Mouse (Mus musculus): ENCODE data around the gene Ralgps2. TPM values are rescaled to one million over a fixed set of nuclear protein-coding genes. Genes with fewer than 3 reads are reported as not detected.
A peak's percentile ranks its signal among the peaks of the same experiment; 100 is the strongest.

The Ralgps2 gene
- polyA plus RNA-seq, 1 experiment = 7.8 TPM

- Histone ChIP-seq H3K36me3 (ENCODE audit: control insufficient read depth, insufficient read depth) (peaks cover 11% of the 10 kb centered on the region), H3ac (ENCODE audit: control insufficient read depth, insufficient read length) (no peak overlapping the region)
Observed at GRCm38 (mm10) chr1:156957360-156957759, 17.9 kb upstream of the Ralgps2 start.

GRCm38 (mm10) chr1:156955926-156956760 is 16.7 kb upstream of the Ralgps2 start:
- Histone ChIP-seq H3K4me2 (ENCODE audit: low read depth) (no peak overlapping the region), H3K27me3 (ENCODE audit: control insufficient read depth, insufficient read depth, insufficient read length) (no peaks in the 10 kb centered on the region), H3K36me3 (ENCODE audit: control insufficient read depth, insufficient read depth) (peaks cover 11% of the 10 kb centered on the region), H3ac (ENCODE audit: control insufficient read depth, insufficient read length) (no peak overlapping the region), H3K4me3 (no peak overlapping the region), H3K79me2 (ENCODE audit: control insufficient read depth, insufficient read depth) (no peaks in the 10 kb centered on the region)
- TF ChIP-seq POLR2AphosphoS2 (IDR thresholded peaks at IDR 0.05; ENCODE audit: insufficient read length, low read depth) = no peak

More at GRCm38 (mm10) chr1:156957360-156957759, 17.9 kb upstream of the Ralgps2 start:
- no peak for TF ChIP-seq USF1 (IDR thresholded peaks at IDR 0.05; ENCODE audit: low read depth)
- peak in 2 of 3 experiments; percentile 79 to 88 for TF ChIP-seq MYOD1 (IDR thresholded peaks at IDR 0.05; ENCODE audit: control insufficient read depth in 1 of 3, insufficient read length in 2 of 3, low read depth in 2 of 3)
- peak; percentile 25 to 90 (median 55) for TF ChIP-seq MYOG (IDR thresholded peaks at IDR 0.05; ENCODE audit: control insufficient read depth in 1 of 3, insufficient read depth in 1 of 3, insufficient read length in 2 of 3, low read depth in 2 of 3)
- peak; percentile 42 for TF ChIP-seq TCF3 (IDR thresholded peaks at IDR 0.05; ENCODE audit: insufficient read length, low read depth)
- peak; percentile 36 for TF ChIP-seq TCF12 (IDR thresholded peaks at IDR 0.05; ENCODE audit: insufficient read depth, poor library complexity, severe bottlenecking)
- Histone ChIP-seq H3K4me2 (ENCODE audit: low read depth) (no peak overlapping the region), H3K79me2 (ENCODE audit: control insufficient read depth, insufficient read depth) (no peaks in the 10 kb centered on the region), H3K27me3 (ENCODE audit: control insufficient read depth, insufficient read depth, insufficient read length) (no peaks in the 10 kb centered on the region), H3K4me3 (no peak overlapping the region)

- TF ChIP-seq SRF (IDR thresholded peaks at IDR 0.05; ENCODE audit: control insufficient read depth, insufficient read length, low read depth) = no peak
- TF ChIP-seq MYOG (IDR thresholded peaks at IDR 0.05; ENCODE audit: control insufficient read depth in 1 of 3, insufficient read depth in 1 of 3, insufficient read length in 2 of 3, low read depth in 2 of 3) = no peak
- no peak for TF ChIP-seq TCF3 (IDR thresholded peaks at IDR 0.05; ENCODE audit: insufficient read length, low read depth)
- TF ChIP-seq MAX (IDR thresholded peaks at IDR 0.05; ENCODE audit: low read depth) = no peak
- Histone ChIP-seq H3K79me2 (ENCODE audit: control insufficient read depth, insufficient read depth) (no peaks in the 10 kb centered on the region), H3K4me3 (no peak overlapping the region), H3K27me3 (ENCODE audit: control insufficient read depth, insufficient read depth, insufficient read length) (no peaks in the 10 kb centered on the region), H3K4me2 (ENCODE audit: low read depth) (no peak overlapping the region), H3ac (ENCODE audit: control insufficient read depth, insufficient read length) (no peak overlapping the region), H3K36me3 (ENCODE audit: control insufficient read depth, insufficient read depth) (peaks cover 11% of the 10 kb centered on the region)
Observed at GRCm38 (mm10) chr1:156954216-156954615, 14.8 kb upstream of the Ralgps2 start.

- no peaks in the 10 kb centered on the region for H3K79me2 ChIP-seq (ENCODE audit: control insufficient read depth, insufficient read depth)
- no peaks in the 10 kb centered on the region for H3K36me3 ChIP-seq (ENCODE audit: control insufficient read depth, insufficient read depth)
- no peak overlapping the region for H3ac ChIP-seq (ENCODE audit: control insufficient read depth, insufficient read length)
- H3K4me3 ChIP-seq = no peak overlapping the region
- TF ChIP-seq MYOG (IDR thresholded peaks at IDR 0.05; ENCODE audit: control insufficient read depth in 1 of 3, insufficient read depth in 1 of 3, insufficient read length in 2 of 3, low read depth in 2 of 3) (no peak), CEBPB (IDR thresholded peaks at IDR 0.05; ENCODE audit: insufficient read depth, poor library complexity, severe bottlenecking) (no peak), TCF3 (IDR thresholded peaks at IDR 0.05; ENCODE audit: insufficient read length, low read depth) (no peak), MAX (IDR thresholded peaks at IDR 0.05; ENCODE audit: low read depth) (no peak), MYOD1 (IDR thresholded peaks at IDR 0.05; ENCODE audit: control insufficient read depth in 1 of 3, insufficient read length in 2 of 3, low read depth in 2 of 3) (no peak), POLR2AphosphoS2 (IDR thresholded peaks at IDR 0.05; ENCODE audit: insufficient read length, low read depth) (no peak), E2F4 (IDR thresholded peaks at IDR 0.05; ENCODE audit: insufficient read depth) (no peak), SRF (IDR thresholded peaks at IDR 0.05; ENCODE audit: control insufficient read depth, insufficient read length, low read depth) (no peak), USF1 (IDR thresholded peaks at IDR 0.05; ENCODE audit: low read depth) (no peak), POLR2A (IDR thresholded peaks at IDR 0.05; ENCODE audit: insufficient read length, low read depth) (no peak), TCF12 (IDR thresholded peaks at IDR 0.05; ENCODE audit: insufficient read depth, poor library complexity, severe bottlenecking) (no peak), REST (IDR thresholded peaks at IDR 0.05; ENCODE audit: insufficient read depth, insufficient read length) (no peak)
- H3K4me2 ChIP-seq (ENCODE audit: low read depth) = no peak overlapping the region
- H3K27me3 ChIP-seq (ENCODE audit: control insufficient read depth, insufficient read depth, insufficient read length) = no peaks in the 10 kb centered on the region
Observed at GRCm38 (mm10) chr1:156950354-156950753, 10.9 kb upstream of the Ralgps2 start.

- H3K4me3 ChIP-seq = no peak overlapping the region
- no peak overlapping the region for H3ac ChIP-seq (ENCODE audit: control insufficient read depth, insufficient read length)
- no peak for TF ChIP-seq TCF3 (IDR thresholded peaks at IDR 0.05; ENCODE audit: insufficient read length, low read depth)
- TF ChIP-seq MYOD1 (IDR thresholded peaks at IDR 0.05; ENCODE audit: control insufficient read depth in 1 of 3, insufficient read length in 2 of 3, low read depth in 2 of 3) = no peak
- no peak for TF ChIP-seq REST (IDR thresholded peaks at IDR 0.05; ENCODE audit: insufficient read depth, insufficient read length)
- no peak for TF ChIP-seq USF1 (IDR thresholded peaks at IDR 0.05; ENCODE audit: low read depth)
- no peak for TF ChIP-seq MAX (IDR thresholded peaks at IDR 0.05; ENCODE audit: low read depth)
- no peak for TF ChIP-seq E2F4 (IDR thresholded peaks at IDR 0.05; ENCODE audit: insufficient read depth)
- no peak for TF ChIP-seq POLR2AphosphoS2 (IDR thresholded peaks at IDR 0.05; ENCODE audit: insufficient read length, low read depth)
- TF ChIP-seq CEBPB (IDR thresholded peaks at IDR 0.05; ENCODE audit: insufficient read depth, poor library complexity, severe bottlenecking) = no peak
- TF ChIP-seq TCF12 (IDR thresholded peaks at IDR 0.05; ENCODE audit: insufficient read depth, poor library complexity, severe bottlenecking) = no peak
- no peak for TF ChIP-seq POLR2A (IDR thresholded peaks at IDR 0.05; ENCODE audit: insufficient read length, low read depth)
- TF ChIP-seq MYOG (IDR thresholded peaks at IDR 0.05; ENCODE audit: control insufficient read depth in 1 of 3, insufficient read depth in 1 of 3, insufficient read length in 2 of 3, low read depth in 2 of 3) = no peak
- TF ChIP-seq SRF (IDR thresholded peaks at IDR 0.05; ENCODE audit: control insufficient read depth, insufficient read length, low read depth) = no peak
- no peaks in the 10 kb centered on the region for H3K27me3 ChIP-seq (ENCODE audit: control insufficient read depth, insufficient read depth, insufficient read length)
- H3K4me2 ChIP-seq (ENCODE audit: low read depth) = no peak overlapping the region
- no peaks in the 10 kb centered on the region for H3K79me2 ChIP-seq (ENCODE audit: control insufficient read depth, insufficient read depth)
- H3K36me3 ChIP-seq (ENCODE audit: control insufficient read depth, insufficient read depth) = no peaks in the 10 kb centered on the region
Observed at GRCm38 (mm10) chr1:156940584-156940983, 1.2 kb upstream of the Ralgps2 start.
